Mouse (Mus musculus) small intestine, adult 2 months (tissue): ENCODE measurements around the gene Mpzl3. TPM values are rescaled to one million over a fixed set of nuclear protein-coding genes. Genes with fewer than 3 reads are reported as not detected.

Experiments used
- H3K27ac ChIP-seq: fragments of 200-500 bp; 2 replicates; pipeline ENCODE4 v1.5.1; 2012; ENCODE audit warnings: low read depth, low read length, control low read depth, inconsistent platforms; ENCODE audit not compliant: insufficient read depth
- H3K27me3 ChIP-seq: fragments of 200-500 bp; 2 replicates; pipeline ENCODE4 v1.6.1; 2012; ENCODE audit warnings: mild to moderate bottlenecking, moderate library complexity, low read length, inconsistent platforms; ENCODE audit not compliant: control insufficient read depth, insufficient read depth
- H3K36me3 ChIP-seq: fragments of 200-500 bp; 2 replicates; pipeline ENCODE4 v1.6.1; 2012; ENCODE audit warnings: mild to moderate bottlenecking, low read length, control low read depth, inconsistent platforms; ENCODE audit not compliant: control insufficient read depth, insufficient read depth
- H3K4me1 ChIP-seq: fragments of 200-500 bp; 2 replicates; pipeline ENCODE4 v1.6.1; 2012; ENCODE audit warnings: low read length, inconsistent platforms, mixed read lengths; ENCODE audit not compliant: control insufficient read depth, insufficient read depth, insufficient read length
- H3K4me3 ChIP-seq: fragments of 200-500 bp; 2 replicates; pipeline ENCODE4 v1.5.1; 2012; ENCODE audit warnings: low read depth, mild to moderate bottlenecking, control low read depth, inconsistent platforms, low read length, moderate library complexity
- CTCF ChIP-seq: fragments of 200-500 bp; IDR thresholded peaks from 2 replicates; pipeline ENCODE4 v1.5.1; 2012; ENCODE audit warnings: low read depth, mild to moderate bottlenecking, control low read depth, inconsistent platforms, low read length, moderate library complexity, mixed read lengths; ENCODE audit not compliant: insufficient replicate concordance, insufficient read length; ENCODE audit errors: extremely low read depth
- POLR2A ChIP-seq: fragments of 200-500 bp; IDR thresholded peaks from 2 replicates; pipeline ENCODE4 v1.6.1; 2012; ENCODE audit warnings: low read depth, mild to moderate bottlenecking, control low read depth, inconsistent platforms, low read length, moderate library complexity
- WGBS: fragments of 180-500 bp; shearing (Covaris S2); methylation state at CpG from one replicate; pipeline ENCODE4 v1.1.7; 2018; 5-methylcytosine and 5-hydroxymethylcytosine counted together
- polyA plus RNA-seq: library from polyadenylated mRNA; depleted of rRNA; stranded (reverse); fragments of >200 nt; gene quantifications from 2 replicates; pipeline ENCODE4 v1.2.3, GENCODE M21; 2012; rRNA removed

Mpzl3 gene
- polyA plus RNA-seq, 1 experiment = 12.2 TPM

DNA sequence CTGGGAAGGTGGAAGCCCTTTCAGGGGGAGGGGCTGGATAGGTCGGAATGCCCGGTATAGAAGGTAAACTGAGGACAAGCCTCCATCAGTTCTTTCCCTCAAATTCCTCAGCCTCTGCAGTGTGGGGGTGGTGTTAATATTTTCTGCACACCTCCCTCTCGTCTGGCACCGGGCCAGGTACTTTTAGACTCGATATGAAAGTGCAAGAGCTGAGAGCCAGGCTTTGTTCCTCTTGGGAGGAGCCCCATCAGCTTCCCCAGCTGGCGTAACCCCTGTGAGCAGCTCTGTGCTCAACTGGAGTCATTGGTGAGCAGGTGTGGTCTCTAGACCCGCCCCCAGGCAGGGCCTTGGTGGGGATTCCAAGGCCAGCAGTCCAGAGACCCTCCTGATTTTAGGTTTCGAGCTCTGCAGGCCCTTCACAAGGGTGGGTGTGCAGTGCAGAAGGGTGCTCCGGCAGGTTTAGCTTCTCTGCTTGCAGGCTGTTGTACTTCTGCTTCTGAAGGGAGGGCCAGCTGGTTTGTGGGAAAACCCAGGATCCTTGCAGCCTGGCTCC, 67.3 kb downstream of the Mpzl3 start:
- TF ChIP-seq CTCF = no peak
- TF ChIP-seq POLR2A = no peak

DNA sequence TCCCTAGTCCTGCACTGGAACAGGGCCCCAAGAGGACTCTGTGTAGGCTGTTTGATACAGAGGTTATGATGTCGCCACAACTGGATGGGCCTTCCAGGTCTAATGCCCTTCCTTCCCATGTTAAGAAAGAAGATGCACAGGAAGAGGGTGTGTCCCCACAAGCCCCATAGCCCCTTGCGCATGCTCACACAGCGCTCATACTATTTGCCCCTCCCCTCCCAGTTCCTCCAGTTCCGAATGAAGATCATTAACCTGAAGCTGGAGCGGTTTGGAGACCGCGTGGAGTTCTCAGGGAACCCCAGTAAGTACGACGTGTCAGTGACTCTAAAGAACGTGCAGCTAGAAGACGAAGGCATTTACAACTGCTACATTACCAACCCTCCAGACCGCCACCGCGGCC, 70.2 kb downstream of the Mpzl3 start:
- Histone ChIP-seq H3K36me3 (no peaks in the 10 kb centered on the region), H3K4me1 (peaks cover 10% of the 10 kb centered on the region), H3K4me3 (no peak overlapping the region), H3K27ac (no peak overlapping the region), H3K27me3 (no peaks in the 10 kb centered on the region)
- 91% methylated on average over 14 of the region's 14 CpGs for WGBS
- no peak for TF ChIP-seq CTCF
- TF ChIP-seq POLR2A = no peak

More for the DNA sequence above, 67.3 kb downstream of the Mpzl3 start:
- no peaks in the 10 kb centered on the region for H3K27me3 ChIP-seq
- peak overlapping the region; percentile 46 for H3K4me3 ChIP-seq
- peak overlapping the region; percentile 81 for H3K27ac ChIP-seq
- peaks cover 13% of the 10 kb centered on the region for H3K4me1 ChIP-seq
- H3K36me3 ChIP-seq = no peaks in the 10 kb centered on the region
- WGBS = 8% methylated on average over 9 of the region's 9 CpGs

DNA sequence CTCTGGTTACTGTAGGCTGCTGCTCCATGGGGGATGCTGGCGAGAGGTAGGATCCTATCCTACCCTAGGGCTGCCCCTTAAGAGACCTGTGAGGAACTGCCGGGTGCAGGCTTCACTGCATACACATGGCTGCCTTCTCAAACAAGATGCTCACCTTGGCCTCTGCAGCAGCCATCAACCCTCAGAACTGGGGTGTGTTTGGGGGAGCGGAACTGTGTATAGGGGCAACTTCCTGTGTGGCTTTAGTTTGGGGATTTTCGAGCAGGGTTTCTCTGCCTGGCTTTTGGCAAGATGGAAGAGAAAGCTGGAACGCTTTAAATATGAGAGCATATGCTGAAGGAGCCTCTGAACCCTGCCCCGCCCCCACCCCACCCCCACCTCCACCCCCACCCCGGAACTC, 72.0 kb downstream of the Mpzl3 start:
- H3K27ac ChIP-seq = no peak overlapping the region
- 62% methylated on average over 7 of the region's 7 CpGs for WGBS
- TF ChIP-seq CTCF (no peak), POLR2A (no peak)
- H3K4me1 ChIP-seq = peaks cover 7% of the 10 kb centered on the region
- no peaks in the 10 kb centered on the region for H3K27me3 ChIP-seq
- H3K36me3 ChIP-seq = no peaks in the 10 kb centered on the region
- H3K4me3 ChIP-seq = no peak overlapping the region

Other genes starting within 250 kb of the Mpzl3 start
- 6.8 and 12.2 TPM in 2 replicates for gene Kmt2a, start 173.9 kb upstream of the Mpzl3 start, polyA plus RNA-seq
- 72.7 and 102 TPM in 2 replicates for gene Atp5l, start 134.4 kb upstream of the Mpzl3 start, polyA plus RNA-seq
- gene Ube4a, start 89.6 kb upstream of the Mpzl3 start, polyA plus RNA-seq = 4.9 and 7.1 TPM in 2 replicates
- gene Cd3g, start 74.8 kb upstream of the Mpzl3 start, polyA plus RNA-seq = 2.8 and 4.0 TPM in 2 replicates
- 3.3 and 3.8 TPM in 2 replicates for gene Cd3d, start 73.4 kb upstream of the Mpzl3 start, polyA plus RNA-seq
- gene Cd3e, start 45.6 kb upstream of the Mpzl3 start, polyA plus RNA-seq = 12.9 and 13.7 TPM in 2 replicates
- 5.3 and 8.2 TPM in 2 replicates for gene Mpzl2, start 15.4 kb upstream of the Mpzl3 start, polyA plus RNA-seq
- 2.5 and 3.9 TPM in 2 replicates for gene Jaml, start 24.0 kb downstream of the Mpzl3 start, polyA plus RNA-seq
- gene Scn2b, start 62.6 kb downstream of the Mpzl3 start, polyA plus RNA-seq = 0.27 and 0.98 TPM in 2 replicates
- gene Scn4b, start 83.2 kb downstream of the Mpzl3 start, polyA plus RNA-seq = 0.06 and 0.09 TPM in 2 replicates
- gene BC049352, start 126.8 kb downstream of the Mpzl3 start, polyA plus RNA-seq = 0.10 TPM in 1 of 2 replicates, not detected in the other
- gene Tmprss4, start 148.9 kb downstream of the Mpzl3 start, polyA plus RNA-seq = 65.3 and 108 TPM in 2 replicates
- 2.9 and 3.3 TPM in 2 replicates for gene Il10ra, start 214.0 kb downstream of the Mpzl3 start, polyA plus RNA-seq